Mouse (Mus musculus) olfactory bulb, adult 2 months (tissue): ENCODE measurements around the gene Fggy. TPM values are rescaled to one million over a fixed set of nuclear protein-coding genes. Genes with fewer than 3 reads are reported as not detected.

Source experiments
- H3K27ac ChIP-seq: fragments of 200-500 bp; 2 replicates; pipeline ENCODE4 v1.5.1; 2012; ENCODE audit warnings: low read depth, low read length; ENCODE audit not compliant: insufficient read depth
- H3K4me1 ChIP-seq: fragments of 200-500 bp; 2 replicates; pipeline ENCODE4 v1.6.1; 2012; ENCODE audit warnings: low read length; ENCODE audit not compliant: control insufficient read depth, insufficient read depth
- H3K4me3 ChIP-seq: fragments of 200-500 bp; 2 replicates; pipeline ENCODE4 v1.5.1; 2012; ENCODE audit warnings: mild to moderate bottlenecking, low read depth, low read length, moderate library complexity; ENCODE audit not compliant: insufficient read depth
- CTCF ChIP-seq: fragments of 200-500 bp; IDR thresholded peaks from 2 replicates; pipeline ENCODE4 v1.5.1; 2012; ENCODE audit warnings: low read depth, mild to moderate bottlenecking, low read length, moderate library complexity; ENCODE audit not compliant: insufficient read depth
- POLR2A ChIP-seq: fragments of 200-500 bp; IDR thresholded peaks from 2 replicates; pipeline ENCODE4 v1.6.1; 2012; ENCODE audit warnings: mild to moderate bottlenecking, low read depth, low read length, moderate library complexity; ENCODE audit not compliant: insufficient read depth
- WGBS: fragments of 180-500 bp; shearing (Covaris S2); methylation state at CpG from one replicate; pipeline ENCODE4 v1.1.7; 2018; 5-methylcytosine and 5-hydroxymethylcytosine counted together
- polyA plus RNA-seq: library from polyadenylated mRNA; stranded (reverse); fragments of >200 nt; gene quantifications from 2 replicates; pipeline ENCODE4 v1.2.4, GENCODE M21; 2012; ENCODE audit warnings: low replicate concordance; ENCODE audit not compliant: missing spikeins, insufficient read depth, insufficient read length

Fggy gene
- polyA plus RNA-seq, 1 experiment = not detected

GRCm38 (mm10) chr4:95542039-95542790 is 15.1 kb upstream of the Fggy start:
- TF ChIP-seq POLR2A = no peak
- no peak for TF ChIP-seq CTCF
- 96% methylated on average over 4 of the region's 4 CpGs for WGBS
- Histone ChIP-seq H3K4me3 (no peak overlapping the region), H3K27ac (no peak overlapping the region), H3K4me1 (no peaks in the 10 kb centered on the region)

- Histone ChIP-seq H3K4me3 (no peak overlapping the region), H3K27ac (no peak overlapping the region), H3K4me1 (no peaks in the 10 kb centered on the region)
- no peak for TF ChIP-seq CTCF
- no peak for TF ChIP-seq POLR2A
- WGBS = 96% methylated on average over 4 of the region's 4 CpGs
Observed at GRCm38 (mm10) chr4:95543529-95543928, 13.8 kb upstream of the Fggy start.

GRCm38 (mm10) chr4:95556663-95557332 is 509 bp upstream of the Fggy start:
- H3K4me1 ChIP-seq = no peaks in the 10 kb centered on the region
- 42% methylated on average over 16 of the region's 16 CpGs for WGBS
- H3K27ac ChIP-seq = peak overlapping the region; percentile 24
- TF ChIP-seq CTCF (no peak), POLR2A (no peak)
- H3K4me3 ChIP-seq = peak overlapping the region; percentile 32

- 34% methylated on average over 4 of the region's 4 CpGs for WGBS
- Histone ChIP-seq H3K4me3 (no peak overlapping the region), H3K4me1 (no peaks in the 10 kb centered on the region), H3K27ac (no peak overlapping the region)
- no peak for TF ChIP-seq CTCF
- TF ChIP-seq POLR2A = no peak
Observed at GRCm38 (mm10) chr4:95558271-95558888, 1.1 kb downstream of the Fggy start.

GRCm38 (mm10) chr4:95571621-95572020 is 14.3 kb downstream of the Fggy start:
- H3K27ac ChIP-seq = no peak overlapping the region
- no peak overlapping the region for H3K4me3 ChIP-seq
- no peaks in the 10 kb centered on the region for H3K4me1 ChIP-seq
- WGBS = 93% methylated on average over 3 of the region's 3 CpGs
- no peak for TF ChIP-seq POLR2A
- no peak for TF ChIP-seq CTCF

- no peaks in the 10 kb centered on the region for H3K4me1 ChIP-seq
- H3K27ac ChIP-seq = no peak overlapping the region
- no peak overlapping the region for H3K4me3 ChIP-seq
- no peak for TF ChIP-seq CTCF
- no peak for TF ChIP-seq POLR2A
Observed at GRCm38 (mm10) chr4:95573704-95574103, 16.4 kb downstream of the Fggy start.

GRCm38 (mm10) chr4:95575411-95575911 is 18.2 kb downstream of the Fggy start:
- Histone ChIP-seq H3K4me1 (no peaks in the 10 kb centered on the region), H3K27ac (no peak overlapping the region), H3K4me3 (no peak overlapping the region)
- TF ChIP-seq CTCF (no peak), POLR2A (no peak)
- 38% methylated on average over 3 of the region's 3 CpGs for WGBS

GRCm38 (mm10) chr4:95579183-95579582 is 21.9 kb downstream of the Fggy start:
- TF ChIP-seq CTCF (no peak), POLR2A (no peak)
- no peak overlapping the region for H3K27ac ChIP-seq
- H3K4me3 ChIP-seq = no peak overlapping the region
- WGBS = 93% methylated on average over 5 of the region's 5 CpGs
- H3K4me1 ChIP-seq = no peaks in the 10 kb centered on the region

- Histone ChIP-seq H3K27ac (no peak overlapping the region), H3K4me3 (no peak overlapping the region), H3K4me1 (no peaks in the 10 kb centered on the region)
- 93% methylated on average over 4 of the region's 4 CpGs for WGBS
- TF ChIP-seq CTCF (no peak), POLR2A (no peak)
Observed at GRCm38 (mm10) chr4:95584107-95584762, 26.9 kb downstream of the Fggy start.
